Mouse (Mus musculus): ENCODE measurements around the gene Pex11a. TPM values are rescaled to one million over a fixed set of nuclear protein-coding genes. Genes with fewer than 3 reads are reported as not detected.
"Not testable (repeated sequence)": the region's sequence is repeated elsewhere in the genome, so short reads cannot be mapped to it uniquely, and the experiment has no call there.

Gene Pex11a
- polyA plus RNA-seq (2015; fragmentation: Nextera tagmentation; extraction: Ambion mirVana): 9.9 and 11.7 TPM in 2 replicates

- Histone ChIP-seq H3K27me3 (no peaks in the 10 kb centered on the region), H3K36me3 (peaks cover 1% of the 10 kb centered on the region; the same call in 1 of the 2 replicates), H3K4me2 (replicated peaks) (peak within 1 kb of the TSS; percentile 95), H3K9me3 (no peaks in the 10 kb centered on the region), H3K27ac (no peak within 1 kb of the TSS), H3K4me3 (peak within 1 kb of the TSS; percentile 75), H3K9ac (peak within 1 kb of the TSS; percentile 75), H3K4me1 (peaks cover 9% of the 10 kb centered on the region; the same call in 1 of the 2 replicates)
- peak; percentile 92 for ATAC-seq (ENCODE audit: low FRiP score, low read depth)
- WGBS: 2% methylated on average over 46 of the region's 46 CpGs
Measured at GRCm38 (mm10) chr7:79742659-79743536, at the start of gene Pex11a, which contains the start of gene Wdr93. Gene Pex11a, minus strand, starts transcription at chr7:79743131. Gene Wdr93, plus strand, starts transcription at chr7:79743163.

DNA sequence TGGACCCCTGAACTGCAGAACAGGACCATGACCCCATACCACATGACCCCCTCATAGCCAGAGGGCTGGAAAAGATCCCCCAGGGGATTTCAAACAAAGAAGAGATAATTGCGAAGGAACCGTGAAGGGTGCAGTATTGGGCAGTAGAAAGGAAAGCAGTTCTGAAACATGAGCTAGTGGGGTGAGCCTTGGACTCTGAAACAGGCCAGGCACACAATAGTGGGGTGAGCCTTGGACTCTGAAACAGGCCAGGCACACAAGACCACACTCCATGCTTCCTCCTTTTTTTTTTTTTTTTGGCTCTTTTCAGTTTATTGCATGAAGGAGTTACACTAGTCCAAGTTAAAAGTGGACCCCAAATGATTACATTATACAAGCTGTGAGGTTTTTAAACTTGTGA lies 46.9 kb upstream of the Pex11a start:
- H3K36me3 ChIP-seq; H3K27ac ChIP-seq; H3K4me2 ChIP-seq (replicated peaks); ATAC-seq (ENCODE audit: low FRiP score, low read depth); H3K9ac ChIP-seq; H3K4me3 ChIP-seq; H3K9me3 ChIP-seq: not testable (repeated sequence)
- peaks cover 70% of the 10 kb centered on the region for H3K27me3 ChIP-seq
- H3K4me1 ChIP-seq: peaks cover 22% of the 10 kb centered on the region
- 14% methylated on average over 2 of the region's 2 CpGs for WGBS

- 0 out of 2 replicates have a peak, but pooled peaks cover 9% of the 10 kb centered on the region for H3K4me1 ChIP-seq
Measured at GRCm38 (mm10) chr7:79786295-79786694, 43.4 kb upstream of the Pex11a start.

DNA sequence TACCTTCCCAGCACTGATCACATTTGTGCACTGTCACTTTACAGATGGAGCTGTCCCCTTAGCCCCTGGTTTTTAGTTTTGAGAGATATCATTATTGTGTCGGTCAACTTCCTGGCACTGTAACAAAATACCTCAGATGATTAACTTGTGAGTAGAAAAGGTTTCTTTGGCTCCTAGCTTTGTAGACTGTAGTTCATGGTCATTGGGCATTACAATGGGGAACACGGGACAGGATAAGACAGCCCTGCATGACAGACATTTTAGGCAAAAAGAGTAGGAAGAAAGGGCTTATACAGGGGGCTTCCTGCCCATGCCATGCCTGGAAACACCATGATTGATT lies 39.6 kb upstream of the Pex11a start:
- Histone ChIP-seq H3K9me3 (no peaks in the 10 kb centered on the region), H3K4me3 (no peak overlapping the region), H3K4me1 (peaks cover 4% of the 10 kb centered on the region; the same call in 1 of the 2 replicates), H3K9ac (no peak overlapping the region), H3K36me3 (no peaks in the 10 kb centered on the region), H3K27me3 (peaks cover 4% of the 10 kb centered on the region; the same call in 1 of the 2 replicates), H3K4me2 (replicated peaks) (no peak overlapping the region), H3K27ac (no peak overlapping the region)
- ATAC-seq (ENCODE audit: low FRiP score, low read depth): no peak
- 89% methylated on average over 2 of the region's 2 CpGs for whole genome bisulfite sequencing

More at GRCm38 (mm10) chr7:79786295-79786694, 43.4 kb upstream of the Pex11a start:
- no peak overlapping the region for H3K9ac ChIP-seq
- H3K27ac ChIP-seq: no peak overlapping the region
- H3K9me3 ChIP-seq: no peaks in the 10 kb centered on the region
- 17% methylated on average over 6 of the region's 6 CpGs for WGBS
- peaks cover 35% of the 10 kb centered on the region for H3K27me3 ChIP-seq
- no peak overlapping the region for H3K4me3 ChIP-seq
- no peaks in the 10 kb centered on the region for H3K36me3 ChIP-seq
- ATAC-seq (ENCODE audit: low FRiP score, low read depth): peak; percentile 48; the same call in 1 of the 2 replicates
- H3K4me2 ChIP-seq (replicated peaks): no peak overlapping the region

DNA sequence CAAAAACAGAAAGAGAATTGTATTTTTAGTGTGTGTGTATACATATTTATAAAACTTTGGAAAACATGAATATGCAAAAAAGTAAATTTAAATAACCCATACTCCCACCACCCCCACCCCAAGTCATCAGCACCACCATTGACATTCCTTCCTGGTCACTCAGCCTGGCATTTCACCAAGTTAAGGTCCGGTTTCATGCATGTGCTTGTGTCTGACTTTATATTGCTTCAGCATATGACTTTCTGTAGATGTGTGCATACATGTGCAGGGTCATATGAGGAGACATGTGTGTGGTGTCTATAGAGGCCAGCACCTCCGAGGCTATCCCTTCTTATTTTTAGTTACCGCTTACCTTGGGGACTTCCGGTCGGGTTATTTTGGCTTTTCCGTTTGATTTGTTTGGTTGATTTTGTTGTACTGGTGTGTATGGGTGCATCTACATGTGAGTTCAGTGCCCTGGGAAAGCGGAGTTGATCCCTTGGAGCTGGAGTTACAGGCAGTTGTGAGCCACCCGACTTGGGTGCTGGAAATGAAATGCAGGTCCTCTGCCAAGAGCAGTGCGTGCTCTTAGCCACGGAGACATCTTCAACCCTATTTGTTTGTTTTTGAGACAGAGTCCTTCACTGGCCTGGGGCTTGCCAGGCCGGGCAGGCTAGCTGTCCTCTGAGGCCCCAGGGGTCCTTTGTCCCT lies 39.0 kb upstream of the Pex11a start:
- Histone ChIP-seq H3K4me2 (replicated peaks) (no peak overlapping the region), H3K9me3 (no peaks in the 10 kb centered on the region), H3K9ac (no peak overlapping the region), H3K27ac (no peak overlapping the region), H3K4me1 (peaks cover 4% of the 10 kb centered on the region; the same call in 1 of the 2 replicates), H3K27me3 (no peaks in the 10 kb centered on the region), H3K4me3 (no peak overlapping the region), H3K36me3 (no peaks in the 10 kb centered on the region)
- WGBS: 82% methylated on average over 11 of the region's 11 CpGs
- ATAC-seq (ENCODE audit: low FRiP score, low read depth): no peak

DNA sequence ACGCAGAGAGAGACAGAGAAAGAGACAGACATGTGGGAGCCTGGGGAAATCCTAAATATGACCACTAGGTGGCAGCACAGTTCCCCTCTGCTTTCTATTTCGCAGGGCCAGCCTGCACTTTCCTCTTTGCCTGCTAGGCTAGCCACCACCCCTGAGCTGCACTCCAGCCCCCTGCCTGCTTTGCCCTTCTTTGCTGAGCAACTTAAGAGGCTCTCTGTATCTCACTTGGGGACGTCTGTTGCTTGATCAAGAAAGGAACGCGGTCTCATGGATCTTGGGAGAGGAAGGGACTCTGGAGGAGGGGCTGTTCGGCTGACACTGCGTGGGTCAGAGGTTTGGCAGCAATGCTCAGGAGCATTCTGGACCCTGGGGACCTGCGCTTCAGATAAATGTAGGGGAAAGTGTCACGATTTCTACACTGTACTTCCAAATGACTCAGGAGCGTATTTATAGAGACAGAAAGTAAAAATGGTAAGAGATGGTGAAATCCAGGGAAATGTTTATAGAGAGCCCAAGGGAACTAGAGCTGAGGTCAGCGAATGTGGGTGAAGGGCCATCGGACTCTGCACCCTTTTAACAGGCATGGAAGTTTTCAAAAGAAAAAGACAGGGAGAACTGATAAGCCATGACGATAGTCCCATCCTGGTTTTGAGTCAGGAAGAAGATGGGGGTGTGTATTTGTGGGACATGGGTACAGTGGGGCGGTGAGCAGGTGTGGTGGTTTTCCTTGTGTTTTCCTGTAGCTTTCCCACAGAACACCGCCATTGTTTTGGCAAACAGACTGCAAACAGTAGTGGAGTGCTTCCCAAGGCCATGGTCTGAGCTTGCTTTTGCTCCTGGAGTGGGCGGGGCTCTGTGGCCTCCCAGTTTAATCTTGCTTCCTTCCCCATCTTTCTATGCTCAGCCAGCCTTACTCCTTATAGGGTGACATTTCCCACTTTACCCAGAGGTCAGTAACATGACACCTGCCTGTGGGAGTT lies 38.0 kb upstream of the Pex11a start:
- Histone ChIP-seq H3K36me3 (no peaks in the 10 kb centered on the region), H3K4me1 (peaks cover 4% of the 10 kb centered on the region; the same call in 1 of the 2 replicates), H3K9me3 (no peaks in the 10 kb centered on the region), H3K4me2 (replicated peaks) (peak overlapping the region; percentile 52), H3K4me3 (peak overlapping the region; percentile 16), H3K27me3 (no peaks in the 10 kb centered on the region), H3K27ac (no peak overlapping the region), H3K9ac (no peak overlapping the region)
- peak; percentile 44; the same call in 1 of the 2 replicates for ATAC-seq (ENCODE audit: low FRiP score, low read depth)
- WGBS: 26% methylated on average over 16 of the region's 16 CpGs

DNA sequence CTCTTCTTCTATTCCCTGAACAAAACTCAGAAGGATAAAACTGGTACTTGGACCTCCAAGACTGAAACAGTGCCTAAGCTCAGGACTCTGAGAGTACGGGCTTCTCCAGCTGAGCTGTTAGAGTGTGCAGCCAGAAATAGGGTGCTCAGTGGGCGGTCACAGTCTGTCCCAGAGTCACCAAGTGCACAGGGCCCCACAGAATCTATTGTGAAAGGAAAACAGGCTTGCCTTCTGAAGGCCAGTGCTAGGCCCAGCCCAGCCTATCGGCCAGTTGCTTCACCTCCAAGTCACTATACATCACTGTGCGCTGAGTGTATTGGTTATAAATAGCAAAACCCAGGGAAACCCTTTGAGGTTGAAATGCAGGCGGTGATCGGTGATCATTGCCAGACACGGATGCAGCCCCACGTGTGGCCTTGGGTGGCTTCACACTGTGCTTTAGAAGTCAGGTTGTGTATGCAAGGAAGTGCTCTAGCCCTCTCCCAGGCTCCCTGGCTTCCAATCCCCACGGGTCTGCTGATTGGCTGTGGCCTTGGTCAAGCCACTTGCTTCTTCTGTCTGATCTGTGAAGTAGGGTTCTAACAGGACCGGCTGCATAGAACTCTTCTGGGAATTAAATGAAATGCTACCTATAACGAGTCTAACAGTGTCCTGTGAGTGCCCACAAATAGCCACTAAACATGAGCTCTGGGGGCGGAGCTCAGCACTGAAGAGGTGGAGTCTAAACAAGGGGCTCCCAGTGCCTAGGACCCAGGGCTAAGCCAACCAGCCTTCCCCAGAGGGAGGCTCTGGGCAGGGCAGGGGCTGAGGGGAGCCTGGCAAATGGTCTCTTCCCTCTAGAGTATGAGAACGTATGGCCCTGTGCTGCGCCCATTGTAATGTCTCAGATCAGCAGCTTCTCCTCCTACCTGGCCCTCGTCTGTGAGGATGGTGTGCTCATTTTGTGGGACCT lies 28.9 kb upstream of the Pex11a start:
- no peak overlapping the region for H3K9ac ChIP-seq
- H3K4me3 ChIP-seq: no peak overlapping the region
- no peaks in the 10 kb centered on the region for H3K36me3 ChIP-seq
- ATAC-seq (ENCODE audit: low FRiP score, low read depth): no peak
- WGBS: 34% methylated on average over 15 of the region's 15 CpGs
- no peak overlapping the region for H3K4me2 ChIP-seq (replicated peaks)
- H3K9me3 ChIP-seq: no peaks in the 10 kb centered on the region
- H3K27me3 ChIP-seq: no peaks in the 10 kb centered on the region
- H3K27ac ChIP-seq: no peak overlapping the region
- H3K4me1 ChIP-seq: no peaks in the 10 kb centered on the region

GRCm38 (mm10) chr7:79769664-79770063 lies 26.7 kb upstream of the Pex11a start:
- Histone ChIP-seq H3K4me3 (no peak overlapping the region), H3K9me3 (no peaks in the 10 kb centered on the region), H3K4me2 (replicated peaks) (no peak overlapping the region), H3K27me3 (no peaks in the 10 kb centered on the region), H3K4me1 (no peaks in the 10 kb centered on the region), H3K36me3 (no peaks in the 10 kb centered on the region), H3K27ac (no peak overlapping the region), H3K9ac (no peak overlapping the region)
- WGBS: 71% methylated on average over 3 of the region's 3 CpGs
- no peak for ATAC-seq (ENCODE audit: low FRiP score, low read depth)

DNA sequence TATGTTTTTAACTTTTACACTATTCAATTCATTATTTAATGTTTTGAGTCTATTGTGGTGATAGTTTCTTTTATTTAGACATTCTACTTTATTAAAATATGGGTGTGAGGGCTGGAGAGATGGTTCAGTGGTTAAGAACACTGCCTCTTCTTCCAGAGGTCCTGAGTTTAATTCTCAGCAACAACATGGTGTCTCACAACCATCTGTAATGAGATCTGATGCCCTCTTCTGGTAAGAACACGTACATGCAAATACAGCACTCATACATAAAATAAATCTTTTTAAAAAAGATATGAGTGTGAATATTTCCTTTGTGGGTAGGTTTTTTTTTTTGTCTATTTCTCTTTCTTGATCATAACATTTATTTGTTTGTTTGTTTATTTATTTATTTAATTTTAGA lies 23.1 kb upstream of the Pex11a start:
- H3K27ac ChIP-seq: no peak overlapping the region
- H3K4me2 ChIP-seq (replicated peaks): no peak overlapping the region
- no peak overlapping the region for H3K9ac ChIP-seq
- H3K4me1 ChIP-seq: no peaks in the 10 kb centered on the region
- H3K9me3 ChIP-seq: no peaks in the 10 kb centered on the region
- H3K36me3 ChIP-seq: no peaks in the 10 kb centered on the region
- 46% methylated on average over 1 of the region's 1 CpGs for WGBS
- ATAC-seq (ENCODE audit: low FRiP score, low read depth): no peak
- no peak overlapping the region for H3K4me3 ChIP-seq
- H3K27me3 ChIP-seq: no peaks in the 10 kb centered on the region

DNA sequence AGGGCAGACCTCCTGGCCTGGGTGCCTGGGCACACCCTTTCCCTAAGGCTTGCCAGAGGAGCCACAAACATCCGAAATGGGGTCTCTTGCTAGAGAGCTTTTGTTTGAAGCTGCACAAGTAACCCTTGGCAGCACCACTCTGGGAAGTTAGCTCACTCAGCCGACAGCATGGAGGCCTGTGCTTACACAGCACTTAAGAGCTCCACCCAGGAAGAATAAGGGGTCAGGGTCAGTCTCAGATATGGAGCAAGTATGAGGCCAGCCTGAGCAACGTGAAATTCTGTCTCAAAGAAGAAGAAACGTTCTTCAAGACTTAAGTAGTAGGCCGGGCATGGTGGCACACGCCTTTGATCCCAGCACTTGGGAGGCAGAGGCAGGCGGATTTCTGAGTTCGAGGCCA lies 19.2 kb upstream of the Pex11a start:
- Histone ChIP-seq H3K9ac (no peak overlapping the region), H3K27me3 (no peaks in the 10 kb centered on the region), H3K9me3 (no peaks in the 10 kb centered on the region), H3K27ac (no peak overlapping the region), H3K36me3 (no peaks in the 10 kb centered on the region), H3K4me3 (no peak overlapping the region), H3K4me2 (replicated peaks) (no peak overlapping the region), H3K4me1 (no peaks in the 10 kb centered on the region)
- WGBS: 83% methylated on average over 8 of the region's 8 CpGs
- ATAC-seq (ENCODE audit: low FRiP score, low read depth): no peak

Data from limb, embryonic 13.5 days (tissue).